9 mouse cellular contexts compared by ENCODE assay signal in genomic region chr11:4916068-4916467, GRCm38 (mm10). TPM values are rescaled to one million over a fixed set of nuclear protein-coding genes. Genes with fewer than 3 reads are reported as not detected.
DNase-seq lines count a peak whose midpoint lies in the region; ATAC-seq and TF ChIP-seq lines count a peak whose summit lies in the region.
"Had no signal": no experiment of that assay in that cellular context is flagged by ENCODE, and none has a peak within 500 bp of the region (broad histone marks: within the 10 kb centered on the region; RNA-seq: fewer than 3 reads in every experiment).

No protein-coding gene starts in this region.

- H3K4me1 ChIP-seq in intestine, postnatal 0 days (replicated peaks; ENCODE audit: control insufficient read depth, insufficient read depth, low read length): no peaks in the 10 kb centered on the region
- no peaks in the 10 kb centered on the region for H3K4me1 ChIP-seq in intestine, embryonic 15.5 days (replicated peaks)
- no peaks in the 10 kb centered on the region for H3K4me1 ChIP-seq in heart, embryonic 16.5 days (ENCODE audit: control insufficient read depth, insufficient read depth, low read length)
- H3K4me1 ChIP-seq in midbrain, postnatal 0 days (ENCODE audit: insufficient read depth, low read length): no peaks in the 10 kb centered on the region
- H3K4me1 ChIP-seq: neural tube, embryonic 12.5 days had no signal

- DNase-seq in MN1 (ENCODE audit: low spot score): peak; percentile 87
- DNase-seq in cerebellum, adult 8-10 months: peak; percentile 46
- peak; percentile 52 to 64 for DNase-seq in left cerebral cortex, adult 2 months (ENCODE audit: extremely low spot score in 1 of 2, low spot score in 2 of 2)
- peak; percentile 69 for DNase-seq in midbrain, postnatal 0 days (ENCODE audit: low spot score)
- peak; percentile 24 for DNase-seq in telencephalon, adult 2 months (ENCODE audit: low read depth, low spot score)

- H3K4me3 ChIP-seq in intestine, postnatal 0 days (ENCODE audit: low read depth, low read length): no peak overlapping the region
- H3K4me3 ChIP-seq in intestine, embryonic 15.5 days (replicated peaks): no peak overlapping the region
- no peak overlapping the region for H3K4me3 ChIP-seq in heart, embryonic 16.5 days (ENCODE audit: low read length)
- H3K4me3 ChIP-seq in left cerebral cortex, adult 2 months: no peak overlapping the region
- H3K4me3 ChIP-seq in midbrain, postnatal 0 days (ENCODE audit: low read depth, low read length): no peak overlapping the region
- H3K4me3 ChIP-seq: neural tube, embryonic 12.5 days had no signal

- no peaks in the 10 kb centered on the region for H3K9me3 ChIP-seq in intestine, postnatal 0 days (ENCODE audit: control insufficient read depth)
- H3K9me3 ChIP-seq in intestine, embryonic 15.5 days: no peaks in the 10 kb centered on the region
- H3K9me3 ChIP-seq in heart, embryonic 16.5 days (replicated peaks; ENCODE audit: control insufficient read depth, low read length): no peaks in the 10 kb centered on the region
- H3K9me3 ChIP-seq in midbrain, postnatal 0 days (ENCODE audit: low read length): no peaks in the 10 kb centered on the region
- H3K9me3 ChIP-seq: neural tube, embryonic 12.5 days had no signal

- peaks cover 49% of the 10 kb centered on the region for H3K36me3 ChIP-seq in intestine, postnatal 0 days (ENCODE audit: control insufficient read depth, insufficient read depth)
- H3K36me3 ChIP-seq in intestine, embryonic 15.5 days: peaks cover 27% of the 10 kb centered on the region
- H3K36me3 ChIP-seq in heart, embryonic 16.5 days (ENCODE audit: control insufficient read depth, insufficient read depth): peaks cover 32% of the 10 kb centered on the region
- peaks cover 67% of the 10 kb centered on the region for H3K36me3 ChIP-seq in midbrain, postnatal 0 days (ENCODE audit: insufficient read depth, low read length)

- H3K9ac ChIP-seq in intestine, postnatal 0 days (ENCODE audit: low read depth, low read length): no peak overlapping the region
- H3K9ac ChIP-seq in intestine, embryonic 15.5 days: no peak overlapping the region
- no peak overlapping the region for H3K9ac ChIP-seq in heart, embryonic 16.5 days (ENCODE audit: low read length)
- no peak overlapping the region for H3K9ac ChIP-seq in midbrain, postnatal 0 days (replicated peaks; ENCODE audit: low read length, poor library complexity, severe bottlenecking)
- H3K9ac ChIP-seq: neural tube, embryonic 12.5 days had no signal

- no peaks in the 10 kb centered on the region for H3K27me3 ChIP-seq in intestine, postnatal 0 days (replicated peaks; ENCODE audit: control insufficient read depth, insufficient read depth, low read length)
- no peaks in the 10 kb centered on the region for H3K27me3 ChIP-seq in intestine, embryonic 15.5 days (replicated peaks)
- H3K27me3 ChIP-seq in heart, embryonic 16.5 days (ENCODE audit: control insufficient read depth, insufficient read depth, low read length): no peaks in the 10 kb centered on the region
- H3K27me3 ChIP-seq in midbrain, postnatal 0 days (ENCODE audit: insufficient read depth, low read length): no peaks in the 10 kb centered on the region
- H3K27me3 ChIP-seq: neural tube, embryonic 12.5 days had no signal

- ATAC-seq in intestine, postnatal 0 days: no peak
- no peak for ATAC-seq in intestine, embryonic 15.5 days
- ATAC-seq in heart, embryonic 16.5 days (replicated peaks; ENCODE audit: extremely low read depth, insufficient read depth, low FRiP score): 0 out of 2 replicates have a peak, but pooled peaks have one; percentile 18
- ATAC-seq in midbrain, postnatal 0 days (ENCODE audit: low FRiP score): no peak

- peak; percentile 86 for TF ChIP-seq CTCF in intestine, postnatal 0 days (IDR thresholded peaks at IDR 0.05; ENCODE audit: low read depth)
- peak; percentile 72 for TF ChIP-seq CTCF in left cerebral cortex, adult 2 months (IDR thresholded peaks at IDR 0.05)
- peak; percentile 82 for TF ChIP-seq CTCF in midbrain, postnatal 0 days (IDR thresholded peaks at IDR 0.05)

- intact Hi-C loops in left cerebral cortex, adult 2 months (cut with DNase I): loop anchor here (1.0 kb wide), 1 partner anchor 59 kb away; no protein-coding TSS in a partner anchor

- no peak overlapping the region for H3K27ac ChIP-seq in intestine, postnatal 0 days (ENCODE audit: low read depth, low read length)
- no peak overlapping the region for H3K27ac ChIP-seq in intestine, embryonic 15.5 days
- H3K27ac ChIP-seq in heart, embryonic 16.5 days (ENCODE audit: low read length): no peak overlapping the region
- H3K27ac ChIP-seq in left cerebral cortex, adult 2 months: no peak overlapping the region
- H3K27ac ChIP-seq in midbrain, postnatal 0 days (ENCODE audit: low read depth, low read length): no peak overlapping the region
- H3K27ac ChIP-seq: neural tube, embryonic 12.5 days had no signal

- WGBS in intestine, postnatal 0 days: 20% methylated on average over 1 of the region's 1 CpGs
- WGBS in intestine, embryonic 15.5 days: 40% methylated on average over 1 of the region's 1 CpGs
- 21% methylated on average over 1 of the region's 1 CpGs for whole genome bisulfite sequencing in heart, embryonic 16.5 days
- 55% methylated on average over 1 of the region's 1 CpGs for WGBS in midbrain, postnatal 0 days

- no peak overlapping the region for H3K4me2 ChIP-seq in intestine, postnatal 0 days (replicated peaks; ENCODE audit: low read depth)
- no peak overlapping the region for H3K4me2 ChIP-seq in intestine, embryonic 15.5 days (replicated peaks)
- no peak overlapping the region for H3K4me2 ChIP-seq in heart, embryonic 16.5 days (ENCODE audit: low read depth, low read length)
- no peak overlapping the region for H3K4me2 ChIP-seq in midbrain, postnatal 0 days (ENCODE audit: low read depth, low read length, poor library complexity, severe bottlenecking)
- H3K4me2 ChIP-seq: neural tube, embryonic 12.5 days had no signal

RNA-seq across cellular contexts. Expression of gene Thoc5, which starts 20.9 kb away (rescaled TPM):
- 15.9 TPM in 2 replicates for polyA plus RNA-seq in intestine, postnatal 0 days (2015; fragmentation: Nextera tagmentation; extraction: Ambion mirVana)
- polyA plus RNA-seq in intestine, embryonic 15.5 days (2015; fragmentation: Nextera tagmentation; extraction: Ambion mirVana): 33.6 and 34.3 TPM in 2 replicates
- 23.4 and 25.9 TPM in 2 replicates for polyA plus RNA-seq in heart, embryonic 16.5 days (2015; fragmentation: Nextera tagmentation; extraction: Ambion mirVana)
- total RNA-seq in left cerebral cortex, adult 2 months (2021): 10 to 100 TPM; 37.4 to 38.9 TPM
- total RNA-seq in midbrain, postnatal 0 days (2014; rRNA removed): 44.9 and 48.4 TPM in 2 replicates
- 44.6 and 45.2 TPM in 2 replicates for polyA plus RNA-seq in midbrain, postnatal 0 days (2015; fragmentation: Nextera tagmentation; extraction: Ambion mirVana)

RNA-seq across cellular contexts. Expression of gene Nefh, which starts 31.8 kb away (rescaled TPM):
- 0.25 and 0.26 TPM in 2 replicates for polyA plus RNA-seq in intestine, postnatal 0 days (2015; fragmentation: Nextera tagmentation; extraction: Ambion mirVana)
- 0.58 and 0.76 TPM in 2 replicates for polyA plus RNA-seq in intestine, embryonic 15.5 days (2015; fragmentation: Nextera tagmentation; extraction: Ambion mirVana)
- 0.42 and 0.60 TPM in 2 replicates for polyA plus RNA-seq in heart, embryonic 16.5 days (2015; fragmentation: Nextera tagmentation; extraction: Ambion mirVana)
- total RNA-seq in left cerebral cortex, adult 2 months (2021): 10 to 100 TPM; 47.9 to 54.5 TPM
- 13.0 and 15.7 TPM in 2 replicates for total RNA-seq in midbrain, postnatal 0 days (2014; rRNA removed)
- 7.7 and 8.3 TPM in 2 replicates for polyA plus RNA-seq in midbrain, postnatal 0 days (2015; fragmentation: Nextera tagmentation; extraction: Ambion mirVana)

RNA-seq across cellular contexts. Expression of gene Nipsnap1, which starts 42.3 kb away (rescaled TPM):
- 59.1 and 62.0 TPM in 2 replicates for polyA plus RNA-seq in intestine, postnatal 0 days (2015; fragmentation: Nextera tagmentation; extraction: Ambion mirVana)
- polyA plus RNA-seq in intestine, embryonic 15.5 days (2015; fragmentation: Nextera tagmentation; extraction: Ambion mirVana): 97.5 and 99.6 TPM in 2 replicates
- 22.3 and 23.2 TPM in 2 replicates for polyA plus RNA-seq in heart, embryonic 16.5 days (2015; fragmentation: Nextera tagmentation; extraction: Ambion mirVana)
- total RNA-seq in left cerebral cortex, adult 2 months (2021): 10 to 100 TPM; 84.8 to 85.8 TPM
- 133 and 170 TPM in 2 replicates for total RNA-seq in midbrain, postnatal 0 days (2014; rRNA removed)
- 130 and 133 TPM in 2 replicates for polyA plus RNA-seq in midbrain, postnatal 0 days (2015; fragmentation: Nextera tagmentation; extraction: Ambion mirVana)

Comparison
In these comparisons a context has a peak if more than half of its experiments do, and no peak if none do; other contexts are left out.
1. DNase-seq: peak in every context shown above with its lines; median percentile 87 in MN1; 69 in midbrain, postnatal 0 days; 58 in left cerebral cortex, adult 2 months; 46 in cerebellum, adult 8-10 months; 24 in telencephalon, adult 2 months.